In the genomic region with DNA sequence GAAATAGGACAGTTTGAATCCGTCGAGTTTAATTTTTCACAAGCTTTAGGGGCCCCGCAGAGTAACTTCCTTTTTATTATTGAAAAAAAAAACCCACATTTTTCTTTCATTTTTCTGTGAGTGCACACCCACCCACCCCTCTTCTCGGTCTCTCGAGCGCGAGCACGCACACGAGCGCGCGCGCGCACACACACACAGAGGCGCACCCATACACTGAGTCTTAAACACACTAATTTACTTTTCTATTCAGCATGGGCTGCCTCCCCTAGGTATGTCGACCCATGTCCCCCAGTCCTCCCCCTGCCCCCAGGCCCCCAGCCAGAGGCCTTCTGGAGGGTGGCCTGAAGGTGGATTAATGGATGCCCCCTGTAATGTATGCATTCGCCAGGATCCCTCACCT, we compare ENCODE assay signal across 10 mouse cellular contexts. TPM values are rescaled to one million over a fixed set of nuclear protein-coding genes. Genes with fewer than 3 reads are reported as not detected.
DNase-seq lines count a peak whose midpoint lies in the region; ATAC-seq and TF ChIP-seq lines count a peak whose summit lies in the region.
"Had no signal": no experiment of that assay in that cellular context is flagged by ENCODE, and none has a peak within 500 bp of the region (broad histone marks: within the 10 kb centered on the region; RNA-seq: fewer than 3 reads in every experiment).

No protein-coding gene starts in this region.

- 16% methylated on average over 17 of the region's 17 CpGs for WGBS in heart, embryonic 12.5 days
- WGBS in hindbrain, embryonic 10.5 days: 7% methylated on average over 17 of the region's 17 CpGs
- WGBS in midbrain, embryonic 10.5 days: 12% methylated on average over 17 of the region's 17 CpGs

- intact Hi-C loops in heart, postnatal 25 days (cut with DNase I): loop anchor here (10.0 kb wide), 1 partner anchor 853 kb away; no protein-coding TSS in a partner anchor

- no peak for TF ChIP-seq POLR2A in ES-Bruce4 (IDR thresholded peaks at IDR 0.05; ENCODE audit: insufficient read depth, low read length)

- H3K4me1 ChIP-seq in heart, embryonic 12.5 days (replicated peaks): peaks cover 15% of the 10 kb centered on the region
- no peaks in the 10 kb centered on the region for H3K4me1 ChIP-seq in ES-Bruce4 (ENCODE audit: control insufficient read depth, insufficient read depth, low read length)
- H3K4me1 ChIP-seq in hindbrain, embryonic 10.5 days (replicated peaks): peaks cover 36% of the 10 kb centered on the region
- peaks cover 42% of the 10 kb centered on the region for H3K4me1 ChIP-seq in midbrain, embryonic 10.5 days

- H3K4me2 ChIP-seq in heart, embryonic 12.5 days: peak overlapping the region; percentile 73

- H3K9ac ChIP-seq in heart, embryonic 12.5 days: peak overlapping the region; percentile 41; the same call in 1 of the 2 replicates
- 0 out of 2 replicates have a peak overlapping the region, but pooled peaks have one; percentile 15 for H3K9ac ChIP-seq in ES-Bruce4 (ENCODE audit: low read depth, poor library complexity, severe bottlenecking)

- TF ChIP-seq EP300 in ES-Bruce4 (IDR thresholded peaks at IDR 0.05; ENCODE audit: insufficient read depth, low read depth, low read length): no peak

- no peak for DNase-seq in heart, postnatal 25 days (ENCODE audit: low spot score)
- peak; percentile 19 for DNase-seq in hindbrain, embryonic 10.5 days (ENCODE audit: low spot score)
- no peak for DNase-seq in midbrain, embryonic 10.5 days (ENCODE audit: low spot score)
- DNase-seq in cerebellum, postnatal 25 days: no peak
- DNase-seq in kidney, adult 11 months: no peak
- DNase-seq: cerebellum, adult 9-11 months had no signal

- no peak overlapping the region for H3K27ac ChIP-seq in heart, embryonic 12.5 days (ENCODE audit: poor library complexity, severe bottlenecking)
- no peak overlapping the region for H3K27ac ChIP-seq in ES-Bruce4 (ENCODE audit: insufficient read depth, low read length)
- peak overlapping the region; percentile 60 for H3K27ac ChIP-seq in hindbrain, embryonic 10.5 days
- H3K27ac ChIP-seq in midbrain, embryonic 10.5 days (replicated peaks): peak overlapping the region; percentile 74; the same call in 1 of the 2 replicates

- ATAC-seq in heart, embryonic 12.5 days (ENCODE audit: insufficient number of reproducible peaks, low FRiP score): no peak
- no peak for ATAC-seq in monocyte, adult 5-6 weeks (replicated peaks; ENCODE audit: insufficient number of reproducible peaks, low FRiP score, low TSS enrichment, poor library complexity, severe bottlenecking)

- H3K4me3 ChIP-seq in heart, embryonic 12.5 days: peak overlapping the region; percentile 40
- H3K4me3 ChIP-seq in ES-Bruce4 (ENCODE audit: low read depth, low read length): no peak overlapping the region; the same call in 1 of the 2 replicates
- peak overlapping the region; percentile 52 for H3K4me3 ChIP-seq in hindbrain, embryonic 10.5 days
- peak overlapping the region; percentile 56 for H3K4me3 ChIP-seq in midbrain, embryonic 10.5 days

- no peak for TF ChIP-seq CTCF in ES-Bruce4 (IDR thresholded peaks at IDR 0.05; ENCODE audit: low read depth, low read length)

- H3K36me3 ChIP-seq in heart, embryonic 12.5 days: no peaks in the 10 kb centered on the region
- no peaks in the 10 kb centered on the region for H3K36me3 ChIP-seq in ES-Bruce4 (ENCODE audit: control insufficient read depth, insufficient read depth, low read length, poor library complexity, severe bottlenecking)
- no peaks in the 10 kb centered on the region for H3K36me3 ChIP-seq in hindbrain, embryonic 10.5 days
- no peaks in the 10 kb centered on the region for H3K36me3 ChIP-seq in midbrain, embryonic 10.5 days

- H3K27me3 ChIP-seq in heart, embryonic 12.5 days (replicated peaks): peaks cover 68% of the 10 kb centered on the region
- H3K27me3 ChIP-seq in ES-Bruce4 (ENCODE audit: control insufficient read depth, insufficient read depth, low read length, poor library complexity, severe bottlenecking): no peaks in the 10 kb centered on the region
- peaks cover 79% of the 10 kb centered on the region for H3K27me3 ChIP-seq in hindbrain, embryonic 10.5 days (ENCODE audit: insufficient read depth, poor library complexity, severe bottlenecking)
- H3K27me3 ChIP-seq in midbrain, embryonic 10.5 days (ENCODE audit: low read depth, poor library complexity, severe bottlenecking): peaks cover 80% of the 10 kb centered on the region

- H3K9me3 ChIP-seq in heart, embryonic 12.5 days (replicated peaks): no peaks in the 10 kb centered on the region
- H3K9me3 ChIP-seq in ES-Bruce4 (replicated peaks; ENCODE audit: control insufficient read depth, insufficient read depth, low read length, poor library complexity, severe bottlenecking): no peaks in the 10 kb centered on the region
- no peaks in the 10 kb centered on the region for H3K9me3 ChIP-seq in hindbrain, embryonic 10.5 days
- H3K9me3 ChIP-seq in midbrain, embryonic 10.5 days (replicated peaks): no peaks in the 10 kb centered on the region

RNA-seq across cellular contexts. Expression of a gene that starts 51.7 kb away (rescaled TPM):
- polyA plus RNA-seq in heart, embryonic 12.5 days (2016; fragmentation: Nextera tagmentation; extraction: Ambion mirVana): 0.42 and 0.51 TPM in 2 replicates
- total RNA-seq in heart, postnatal 25 days (2021): not detected
- 1.9 and 3.3 TPM in 2 replicates for polyA plus RNA-seq in ES-Bruce4 (2011; ENCODE audit: insufficient read depth, insufficient read length, low read depth, missing spikeins)
- polyA plus RNA-seq in hindbrain, embryonic 10.5 days (2016; fragmentation: Nextera tagmentation; extraction: Ambion mirVana): 0.73 and 1.7 TPM in 2 replicates
- polyA plus RNA-seq in midbrain, embryonic 10.5 days (2016; fragmentation: Nextera tagmentation; extraction: Ambion mirVana): 0.61 and 0.72 TPM in 2 replicates
- total RNA-seq in monocyte, adult 5-6 weeks (2017): 0.39 to 1.6 TPM in 2 of 3 replicates, not detected in the other
- total RNA-seq: liver, adult 2 months had no signal

RNA-seq across cellular contexts. Expression of a gene that starts 52.1 kb away (rescaled TPM):
- 1.2 and 2.2 TPM in 2 replicates for polyA plus RNA-seq in heart, embryonic 12.5 days (2016; fragmentation: Nextera tagmentation; extraction: Ambion mirVana)
- total RNA-seq in heart, postnatal 25 days (2021): under 1 TPM in 1 of 2 experiments, not detected in 1; 0.52 TPM
- 1.1 TPM in 1 of 2 replicates, not detected in the other for polyA plus RNA-seq in ES-Bruce4 (2011; ENCODE audit: insufficient read depth, insufficient read length, low read depth, missing spikeins)
- 4.4 TPM in 2 replicates for polyA plus RNA-seq in hindbrain, embryonic 10.5 days (2016; fragmentation: Nextera tagmentation; extraction: Ambion mirVana)
- polyA plus RNA-seq in midbrain, embryonic 10.5 days (2016; fragmentation: Nextera tagmentation; extraction: Ambion mirVana): 1.7 and 3.2 TPM in 2 replicates
- total RNA-seq in monocyte, adult 5-6 weeks (2017): 1.3 to 10.1 TPM (median 3.3 TPM) in 3 replicates
- total RNA-seq: liver, adult 2 months had no signal

Comparison
In these comparisons a context has a peak if more than half of its experiments do, and no peak if none do; other contexts are left out.
1. H3K27ac ChIP-seq: peak in hindbrain, embryonic 10.5 days (single experiment) and midbrain, embryonic 10.5 days (single experiment); none in heart, embryonic 12.5 days (single experiment) and ES-Bruce4 (single experiment).